Mouse (Mus musculus) heart, postnatal 0 days (tissue): ENCODE results near the gene Bcl2l1. TPM values are rescaled to one million over a fixed set of nuclear protein-coding genes. Genes with fewer than 3 reads are reported as not detected.

Source experiments
- ATAC-seq: fragments of 200-750 bp; cut with Nextera tagmentation; 2 replicates; pipeline ENCODE4 v1.8.0; 2017; ENCODE audit warnings: low read depth, moderate number of reproducible peaks, moderate library complexity; ENCODE audit not compliant: insufficient read depth
- DNase-seq: peaks from one replicate; pipeline ENCODE4 v3.0.0-alpha.2; 2016; ENCODE audit warnings: low spot score
- H3K27ac ChIP-seq: fragments of 300-500 bp; sonication (generic); 2 replicates; pipeline ENCODE4 v1.5.1; 2014; ENCODE audit warnings: low read depth, mild to moderate bottlenecking
- H3K27me3 ChIP-seq: fragments of 300-500 bp; sonication (generic); 2 replicates; pipeline ENCODE4 v1.6.1; 2014; ENCODE audit warnings: low read length, mixed read lengths; ENCODE audit not compliant: control insufficient read depth, insufficient read depth
- H3K36me3 ChIP-seq: fragments of 300-500 bp; sonication (generic); replicated peaks from 2 replicates; pipeline ENCODE4 v1.6.1; 2014; ENCODE audit warnings: low read length, mixed read lengths; ENCODE audit not compliant: control insufficient read depth, insufficient read depth
- H3K4me1 ChIP-seq: fragments of 300-500 bp; sonication (generic); 2 replicates; pipeline ENCODE4 v1.6.1; 2014; ENCODE audit warnings: antibody characterized with exemption; ENCODE audit not compliant: control insufficient read depth, insufficient read depth
- H3K4me2 ChIP-seq: fragments of 300-500 bp; sonication (generic); 2 replicates; pipeline ENCODE4 v1.6.1; 2014; ENCODE audit warnings: low read depth, mild to moderate bottlenecking, low read length, moderate library complexity
- H3K4me3 ChIP-seq: fragments of 300-500 bp; sonication (generic); 2 replicates; pipeline ENCODE4 v1.5.1; 2014; ENCODE audit warnings: low read depth, low read length
- H3K9ac ChIP-seq: fragments of 300-500 bp; sonication (generic); replicated peaks from 2 replicates; pipeline ENCODE4 v1.6.1; 2014; ENCODE audit warnings: low read depth, low read length, mixed read lengths
- H3K9me3 ChIP-seq: fragments of 300-500 bp; sonication (generic); replicated peaks from 2 replicates; pipeline ENCODE4 v1.6.1; 2016; ENCODE audit warnings: low read length; ENCODE audit not compliant: control insufficient read depth
- CTCF ChIP-seq: IDR thresholded peaks from 2 replicates; pipeline ENCODE4 v1.5.1; 2016; ENCODE audit warnings: antibody characterized with exemption, control low read depth, low read depth
- EP300 ChIP-seq: IDR thresholded peaks from 2 replicates; pipeline ENCODE4 v1.6.1; 2016; ENCODE audit warnings: antibody characterized with exemption, low read depth
- WGBS: fragments of 180-500 bp; shearing (Covaris S2); extraction: QIAGEN DNeasy Blood & Tissue Kit; methylation state at CpG from one replicate; pipeline ENCODE4 v1.1.7; 2014; 5-methylcytosine and 5-hydroxymethylcytosine counted together
- polyA plus RNA-seq: library from polyadenylated mRNA; unstranded; fragments of >200 nt; fragmentation: Nextera tagmentation; extraction: Ambion mirVana; gene quantifications from 2 replicates; pipeline ENCODE4 v1.2.1, GENCODE M21; 2015
- total RNA-seq: library from RNA; depleted of rRNA; stranded (reverse); fragments of >200 nt; gene quantifications from 2 replicates; pipeline ENCODE4 v1.2.3, GENCODE M21; 2014; ENCODE audit warnings: low replicate concordance

The Bcl2l1 gene
- total and polyA plus RNA-seq, 2 experiments from 2014 or later: 35.0 to 75.6 TPM

GRCm38 (mm10) chr2:152784640-152785039 lies 46.9 kb downstream of the Bcl2l1 start:
- no peak for ATAC-seq
- no peak for DNase-seq
- peaks cover 20% of the 10 kb centered on the region for H3K36me3 ChIP-seq
- H3K4me1 ChIP-seq: peaks cover 47% of the 10 kb centered on the region
- no peak overlapping the region for H3K4me2 ChIP-seq
- H3K9ac ChIP-seq: no peak overlapping the region
- H3K27me3 ChIP-seq: no peaks in the 10 kb centered on the region
- H3K9me3 ChIP-seq: no peaks in the 10 kb centered on the region
- H3K27ac ChIP-seq: peak overlapping the region; percentile 93
- WGBS: 91% methylated on average over 8 of the region's 8 CpGs
- H3K4me3 ChIP-seq: no peak overlapping the region
- TF ChIP-seq CTCF (no peak), EP300 (no peak)

GRCm38 (mm10) chr2:152783241-152783640 lies 48.3 kb downstream of the Bcl2l1 start:
- H3K4me1 ChIP-seq: peaks cover 33% of the 10 kb centered on the region
- H3K27ac ChIP-seq: no peak overlapping the region
- peaks cover 20% of the 10 kb centered on the region for H3K36me3 ChIP-seq
- no peak for TF ChIP-seq EP300
- no peak for TF ChIP-seq CTCF
- 83% methylated on average over 5 of the region's 5 CpGs for WGBS
- H3K9ac ChIP-seq: no peak overlapping the region
- no peaks in the 10 kb centered on the region for H3K9me3 ChIP-seq
- ATAC-seq (no peak), DNase-seq (no peak)
- no peak overlapping the region for H3K4me2 ChIP-seq
- no peaks in the 10 kb centered on the region for H3K27me3 ChIP-seq
- no peak overlapping the region for H3K4me3 ChIP-seq

- H3K27ac ChIP-seq: no peak overlapping the region
- no peak for ATAC-seq
- peaks cover 29% of the 10 kb centered on the region for H3K4me1 ChIP-seq
Measured at GRCm38 (mm10) chr2:152782656-152783055, 48.9 kb downstream of the Bcl2l1 start.

GRCm38 (mm10) chr2:152781031-152781711 lies 50.4 kb downstream of the Bcl2l1 start:
- WGBS: 74% methylated on average over 3 of the region's 3 CpGs
- DNase-seq (peak; percentile 0), ATAC-seq (no peak)
- Histone ChIP-seq H3K4me2 (no peak overlapping the region), H3K4me3 (no peak overlapping the region), H3K27me3 (no peaks in the 10 kb centered on the region), H3K9ac (no peak overlapping the region), H3K27ac (no peak overlapping the region), H3K36me3 (peaks cover 25% of the 10 kb centered on the region), H3K4me1 (peaks cover 19% of the 10 kb centered on the region), H3K9me3 (no peaks in the 10 kb centered on the region)
- TF ChIP-seq CTCF: no peak
- no peak for TF ChIP-seq EP300

More at GRCm38 (mm10) chr2:152782656-152783055, 48.9 kb downstream of the Bcl2l1 start:
- 59% methylated on average over 5 of the region's 5 CpGs for WGBS
- no peaks in the 10 kb centered on the region for H3K27me3 ChIP-seq
- no peak overlapping the region for H3K4me3 ChIP-seq
- no peak for DNase-seq
- no peak overlapping the region for H3K4me2 ChIP-seq
- TF ChIP-seq EP300 (no peak), CTCF (no peak)
- peaks cover 21% of the 10 kb centered on the region for H3K36me3 ChIP-seq
- H3K9me3 ChIP-seq: no peaks in the 10 kb centered on the region
- H3K9ac ChIP-seq: no peak overlapping the region

- Histone ChIP-seq H3K36me3 (peaks cover 25% of the 10 kb centered on the region), H3K4me2 (no peak overlapping the region), H3K4me3 (no peak overlapping the region), H3K9ac (no peak overlapping the region), H3K27me3 (no peaks in the 10 kb centered on the region), H3K4me1 (peaks cover 14% of the 10 kb centered on the region), H3K9me3 (no peaks in the 10 kb centered on the region), H3K27ac (no peak overlapping the region)
- TF ChIP-seq EP300: no peak
- no peak for TF ChIP-seq CTCF
- DNase-seq (no peak), ATAC-seq (no peak)
- WGBS: 92% methylated on average over 2 of the region's 2 CpGs
Measured at GRCm38 (mm10) chr2:152780466-152780865, 51.1 kb downstream of the Bcl2l1 start.

GRCm38 (mm10) chr2:152777081-152777480 lies 54.4 kb downstream of the Bcl2l1 start:
- H3K27me3 ChIP-seq: no peaks in the 10 kb centered on the region
- H3K36me3 ChIP-seq: peaks cover 25% of the 10 kb centered on the region
- no peak overlapping the region for H3K27ac ChIP-seq
- H3K9ac ChIP-seq: no peak overlapping the region
- no peak for DNase-seq
- WGBS: 94% methylated on average over 3 of the region's 3 CpGs
- no peak overlapping the region for H3K4me3 ChIP-seq
- H3K9me3 ChIP-seq: no peaks in the 10 kb centered on the region
- H3K4me1 ChIP-seq: 0 out of 2 replicates have a peak, but pooled peaks cover 7% of the 10 kb centered on the region
- no peak for TF ChIP-seq CTCF
- no peak overlapping the region for H3K4me2 ChIP-seq
- ATAC-seq: no peak
